Mouse (Mus musculus): ENCODE measurements around the gene Pdpn.

- TF ChIP-seq GATA1 (IDR thresholded peaks at IDR 0.05; ENCODE audit: borderline replicate concordance, low read length) (no peak), FLI1 (IDR thresholded peaks at IDR 0.05; ENCODE audit: low read length) (no peak)
Measured at GRCm38 (mm10) chr4:143225886-143226285, 73.5 kb downstream of the Pdpn start.
